Mouse (Mus musculus) T-helper 1 cell (primary cell): ENCODE data around the gene Stum.
"Not testable (repeated sequence)": the region's sequence is repeated elsewhere in the genome, so short reads cannot be mapped to it uniquely, and the experiment has no call there.

Experiments
- in situ Hi-C: fragments of 300-600 bp; cut with MboI, MseI; formaldehyde crosslinking; loops from one replicate; pipeline ENCODE4 v1.15.1; 2025; ENCODE audit warnings: high pct_unique_total_duplicates

Stum gene

DNA sequence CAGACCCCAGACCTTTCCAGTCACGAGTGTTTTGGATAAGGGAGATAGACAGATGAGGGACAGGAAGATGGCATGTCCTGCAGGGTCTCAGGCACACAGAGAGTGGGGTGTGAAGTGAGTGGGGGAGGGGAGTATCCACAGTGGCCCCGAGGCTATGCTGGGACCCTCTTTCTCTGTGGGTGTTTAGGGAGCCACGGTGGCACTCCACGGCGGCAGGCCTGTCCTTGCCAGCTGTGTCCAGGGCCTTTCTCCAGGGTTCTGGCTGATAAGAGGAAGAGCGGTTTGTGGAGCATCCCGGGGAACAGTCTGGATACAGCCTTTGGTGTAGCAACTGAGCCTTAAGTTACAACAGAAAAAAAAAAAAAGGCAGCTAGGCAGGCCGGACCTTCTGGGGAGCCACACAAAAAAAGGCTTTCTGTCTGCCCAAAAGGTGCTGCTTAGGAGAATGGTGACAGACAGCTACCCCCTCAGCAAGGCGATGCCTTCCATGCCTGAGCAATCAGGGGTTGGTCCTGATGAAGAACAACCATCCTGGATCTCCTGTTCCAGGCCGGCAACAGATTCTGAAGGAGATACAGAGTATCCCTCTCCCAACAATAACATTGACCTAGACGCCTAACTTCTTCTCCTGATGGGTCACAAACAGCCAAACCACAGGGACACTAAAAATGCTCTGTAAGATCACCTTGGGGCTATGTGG, 76.8 kb downstream of the Stum start:
- in situ Hi-C loops = loop anchor here (5.0 kb wide), 1 partner anchor 134 kb away; no protein-coding TSS in a partner anchor

- in situ Hi-C loops = loop anchor here (5.0 kb wide), 1 partner anchor 133 kb away; no protein-coding TSS in a partner anchor
These were observed 77.5 kb downstream of the Stum start for GRCm38 (mm10) chr1:180405576-180406335.

- in situ Hi-C loops = loop anchor here (5.0 kb wide), 3 partner anchors 42 to 132 kb away; partner anchors contain the start of gene Itpkb
These were observed 78.6 kb downstream of the Stum start for GRCm38 (mm10) chr1:180404706-180405105.

- in situ Hi-C loops = loop anchor here (5.0 kb wide), 2 partner anchors 42 to 72 kb away; partner anchors contain the start of gene Itpkb
These were observed 79.4 kb downstream of the Stum start for GRCm38 (mm10) chr1:180403694-180404606.

DNA sequence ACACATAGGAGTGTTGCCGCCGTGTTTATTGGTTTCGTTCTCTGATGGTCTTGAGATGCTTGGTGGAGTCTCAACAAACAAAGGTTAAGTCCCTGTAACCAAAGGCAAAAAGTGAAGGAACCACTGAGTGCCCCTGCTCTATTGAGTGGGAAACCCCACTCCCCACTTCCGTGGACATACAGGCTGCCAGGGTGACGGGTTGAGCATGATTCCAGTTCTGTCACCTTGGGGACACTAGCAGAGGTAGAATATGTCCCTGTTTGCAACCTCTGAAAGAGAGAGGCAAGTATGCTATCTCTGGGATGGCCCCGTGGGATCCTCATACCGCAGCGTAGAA, 80.0 kb downstream of the Stum start:
- in situ Hi-C loops = loop anchor here (5.0 kb wide), 2 partner anchors 41 to 71 kb away; partner anchors contain the start of gene Itpkb

- in situ Hi-C loops = loop anchor here (5.0 kb wide), 2 partner anchors 40 to 70 kb away; partner anchors contain the start of gene Itpkb
These were observed 80.7 kb downstream of the Stum start for GRCm38 (mm10) chr1:180402481-180403081.

GRCm38 (mm10) chr1:180401725-180402124, 81.6 kb downstream of the Stum start:
- in situ Hi-C loops = loop anchor here (5.0 kb wide), 2 partner anchors 39 to 69 kb away; partner anchors contain the start of gene Itpkb

DNA sequence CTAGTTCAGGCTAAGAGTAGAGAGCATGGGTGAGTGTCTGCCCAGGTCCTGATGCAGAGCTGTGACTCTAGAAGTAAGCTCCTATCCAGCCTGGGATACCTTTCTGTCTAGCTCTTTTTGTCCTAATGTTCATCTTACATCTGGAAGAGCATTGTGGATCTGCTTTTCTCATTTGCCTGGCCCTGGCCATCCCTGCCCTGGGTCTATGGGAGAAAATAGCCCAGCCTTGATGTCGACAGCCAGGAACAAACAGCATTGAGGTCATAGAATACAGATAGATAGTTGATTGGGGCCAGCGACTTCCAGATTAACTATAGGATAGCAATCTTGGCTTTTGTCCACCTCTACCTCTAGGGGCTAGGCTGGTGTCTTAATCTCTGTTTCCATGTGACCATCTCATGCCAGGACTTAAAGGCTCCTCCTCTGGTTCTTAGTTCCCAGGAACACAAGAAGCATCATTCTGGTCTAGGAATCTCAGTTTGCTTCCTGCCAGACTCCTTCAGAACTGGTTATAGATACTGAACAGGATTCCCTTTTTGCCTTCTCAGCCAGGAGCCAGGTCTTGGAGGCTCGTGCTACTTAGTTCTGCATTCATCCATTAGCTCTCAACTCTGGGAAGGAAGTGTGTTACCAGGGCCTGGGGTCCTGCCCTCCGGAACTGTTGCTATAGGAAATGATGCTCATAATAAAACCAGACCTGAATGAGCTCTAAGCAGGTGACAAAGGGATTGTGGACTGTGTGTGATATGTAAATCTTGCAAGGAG, 82.4 kb downstream of the Stum start:
- in situ Hi-C loops = loop anchor here (5.0 kb wide), 2 partner anchors 39 to 69 kb away; partner anchors contain the start of gene Itpkb

- in situ Hi-C loops = loop anchor here (10.0 kb wide), 1 partner anchor 1966 kb away; no protein-coding TSS in a partner anchor
These were observed 84.9 kb downstream of the Stum start for GRCm38 (mm10) chr1:180398446-180398845.

- in situ Hi-C loops = loop anchor here (10.0 kb wide), 1 partner anchor 1967 kb away; no protein-coding TSS in a partner anchor
These were observed 85.6 kb downstream of the Stum start for GRCm38 (mm10) chr1:180397734-180398133.

DNA sequence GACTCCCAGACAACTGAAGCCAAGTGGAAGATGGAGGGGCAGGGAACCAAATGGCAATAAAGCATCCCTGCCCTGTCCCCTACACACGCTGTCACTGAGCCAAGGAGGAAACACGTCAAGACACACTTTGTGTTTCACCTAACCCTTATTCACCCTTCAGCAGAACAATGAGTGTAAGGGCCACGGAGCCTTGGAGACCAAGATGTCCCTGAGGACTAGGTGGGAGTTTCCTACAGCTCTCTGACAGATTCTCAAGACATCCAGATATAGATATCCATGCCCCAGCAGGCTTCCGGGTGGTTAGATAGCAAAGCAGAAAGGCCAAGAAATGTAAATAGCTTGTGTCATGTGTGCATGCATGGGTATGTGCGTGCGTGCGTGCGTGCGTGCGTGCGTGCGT, 89.4 kb downstream of the Stum start:
- in situ Hi-C loops = loop anchor here (10.0 kb wide), 1 partner anchor 1971 kb away; no protein-coding TSS in a partner anchor

- in situ Hi-C loops = loop anchor here (10.0 kb wide), 1 partner anchor 1972 kb away; no protein-coding TSS in a partner anchor
These were observed 90.1 kb downstream of the Stum start for GRCm38 (mm10) chr1:180393017-180393797.

DNA sequence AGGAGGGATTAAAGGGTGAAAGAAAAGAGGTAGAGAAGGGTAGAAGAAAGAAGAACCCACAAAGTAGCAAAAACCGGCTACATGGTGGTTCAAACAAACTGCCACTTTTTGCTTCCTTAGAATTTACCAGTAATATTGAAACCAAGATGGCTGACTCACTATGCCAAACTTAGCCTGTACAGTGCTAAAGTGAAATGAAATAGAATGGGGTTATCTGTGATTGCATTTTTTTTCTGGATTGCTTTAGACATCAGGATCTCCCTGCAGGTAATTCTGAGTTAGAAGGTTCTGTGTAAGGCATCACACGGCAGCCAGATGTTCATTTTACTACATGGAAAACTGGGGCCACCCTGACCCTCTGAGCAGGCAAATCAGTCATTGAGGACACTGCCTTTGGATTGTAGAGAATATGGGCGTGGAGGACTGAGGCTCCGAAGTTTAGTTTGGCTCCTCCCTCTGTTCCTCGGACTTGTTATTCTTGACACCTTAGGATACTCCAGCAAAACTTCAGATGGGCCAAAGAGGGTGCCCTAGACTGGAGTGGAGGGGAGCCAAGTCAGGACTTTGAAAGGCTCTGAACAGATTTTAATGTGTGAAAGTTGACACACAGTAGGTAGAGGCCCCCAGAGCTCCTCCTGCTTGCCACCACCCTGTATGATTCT, 91.0 kb downstream of the Stum start:
- in situ Hi-C loops = loop anchor here (10.0 kb wide), 1 partner anchor 1973 kb away; no protein-coding TSS in a partner anchor

GRCm38 (mm10) chr1:180391575-180391945, 91.7 kb downstream of the Stum start:
- in situ Hi-C loops = loop anchor here (10.0 kb wide), 1 partner anchor 1973 kb away; no protein-coding TSS in a partner anchor

- in situ Hi-C loops = loop anchor here (10.0 kb wide), 1 partner anchor 1974 kb away; no protein-coding TSS in a partner anchor
These were observed 92.3 kb downstream of the Stum start for GRCm38 (mm10) chr1:180390746-180391574.

GRCm38 (mm10) chr1:180390321-180390731, 93.0 kb downstream of the Stum start:
- in situ Hi-C loops = loop anchor here (10.0 kb wide), 1 partner anchor 1974 kb away; no protein-coding TSS in a partner anchor

GRCm38 (mm10) chr1:180389213-180389760, 94.0 kb downstream of the Stum start:
- in situ Hi-C loops = not testable (repeated sequence)
